Mouse (Mus musculus) stomach, postnatal 0 days (tissue): Measurements from ENCODE around the gene Tcf7.

Experiments used
- CTCF ChIP-seq: IDR thresholded peaks from 2 replicates; pipeline ENCODE4 v1.5.1; 2016; ENCODE audit warnings: antibody characterized with exemption, low read depth, mild to moderate bottlenecking, moderate library complexity
- EP300 ChIP-seq: optimal IDR thresholded peaks from 2 replicates; pipeline ENCODE3; 2016; ENCODE audit warnings: antibody characterized with exemption

DNA sequence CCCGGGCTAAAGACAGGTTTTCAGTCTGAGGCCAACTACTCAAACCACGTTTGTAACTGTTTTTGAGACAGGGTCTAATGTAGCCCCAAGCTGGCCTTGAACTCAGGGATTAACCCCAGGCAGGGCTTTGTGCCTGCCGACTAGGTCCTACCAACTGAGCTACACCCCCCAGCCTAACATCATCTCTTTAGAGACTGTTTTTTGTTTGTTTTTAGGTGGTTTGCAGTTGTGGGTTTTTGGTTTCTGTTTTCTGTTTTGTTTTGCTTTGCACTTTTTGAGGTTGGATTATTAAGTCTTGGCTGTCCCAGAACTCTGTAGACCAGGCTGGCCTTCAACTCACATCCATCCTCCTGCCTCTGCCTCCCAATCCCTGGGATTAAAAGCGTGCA, 8.9 kb downstream of the Tcf7 start:
- TF ChIP-seq EP300, result no peak
- TF ChIP-seq CTCF, result no peak
